Mouse (Mus musculus): ENCODE measurements at regions not wholly inside any gene's neighbourhood (a gene's known extent, or its start where the extent isn't known, plus 50 kb on each side); places are given as distances from the start of the nearest gene placed in this dataset.

DNA sequence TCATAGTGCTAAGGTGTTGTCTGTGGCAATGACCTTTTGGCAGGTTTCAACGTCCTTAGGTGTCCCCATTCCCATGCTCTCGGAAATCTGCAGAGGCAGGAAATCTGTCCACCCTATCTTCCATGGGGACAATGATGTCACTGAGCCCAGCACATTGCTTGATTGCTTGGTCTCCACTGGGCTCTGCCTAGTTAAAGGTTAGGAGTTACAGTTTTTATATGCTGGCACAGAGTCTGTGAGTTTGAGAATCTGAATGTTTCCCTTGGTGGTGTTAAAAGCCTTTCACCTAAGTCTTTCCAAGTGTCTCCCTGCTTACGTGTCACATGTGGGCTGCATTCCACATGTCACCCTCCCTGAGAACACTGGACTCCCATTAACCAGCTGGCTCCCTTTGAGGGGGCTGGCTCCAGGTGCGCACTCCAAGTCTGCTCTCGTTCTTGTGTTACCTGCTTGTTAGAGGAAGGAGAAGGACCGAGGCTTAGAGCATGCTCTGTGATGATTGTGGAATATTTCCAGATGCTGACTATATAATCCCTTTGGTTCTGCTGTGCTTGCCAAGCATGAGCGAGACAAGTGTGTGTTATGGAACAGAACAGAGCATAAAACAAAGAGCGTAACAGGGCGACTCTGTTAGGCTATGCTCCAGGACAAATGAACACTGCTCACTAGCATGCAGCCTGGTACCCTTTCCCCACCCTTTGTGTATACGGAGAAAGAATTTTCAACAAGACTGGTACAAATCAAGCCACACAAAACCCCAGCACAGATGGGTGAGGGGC lies 284.6 kb upstream of the Auts2 start:
- in situ Hi-C loops (cut with MboI, MseI): no loop called here

DNA sequence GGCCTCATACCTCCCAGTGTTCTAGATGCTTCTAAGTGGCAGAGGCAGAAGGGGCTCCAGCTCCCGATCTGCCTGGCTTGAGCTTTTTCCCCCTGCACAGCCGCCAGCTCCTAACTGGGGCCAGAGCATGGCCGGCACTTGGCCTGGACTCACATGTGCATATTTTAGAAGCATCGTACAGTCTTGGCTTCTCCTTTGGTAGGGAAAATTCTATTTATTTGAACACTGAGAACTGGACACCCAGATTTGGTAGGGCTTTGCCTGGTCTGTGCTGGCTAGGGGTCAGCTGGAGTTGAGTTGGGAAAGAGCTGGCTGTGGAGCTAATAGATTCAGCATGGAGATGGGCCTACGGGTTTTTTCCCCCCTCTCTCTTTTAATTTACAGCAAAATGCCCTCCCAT lies 282.9 kb upstream of the Auts2 start:
- in situ Hi-C loops (cut with MboI, MseI): no loop called here

DNA sequence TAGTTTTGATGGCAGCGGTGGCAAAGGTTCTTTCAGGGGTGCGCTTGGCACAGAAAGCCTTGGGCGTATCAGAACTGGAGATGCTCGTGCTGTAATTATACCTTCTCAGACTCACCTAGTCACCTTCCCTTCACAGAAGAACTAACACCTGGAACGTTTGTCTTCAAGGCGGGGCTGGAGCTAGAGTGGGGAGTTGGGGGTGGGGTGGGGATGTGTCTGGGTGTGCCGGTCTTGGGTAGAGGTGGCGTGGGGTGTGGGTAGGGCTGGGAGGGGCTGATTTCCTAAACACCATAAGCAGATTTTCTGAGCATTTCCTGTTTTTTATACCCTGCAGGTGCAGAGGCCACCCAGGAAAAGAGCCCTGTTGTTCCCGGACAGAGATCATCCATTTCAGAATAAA lies 274.5 kb upstream of the Auts2 start:
- in situ Hi-C loops (cut with MboI, MseI): no loop called here

DNA sequence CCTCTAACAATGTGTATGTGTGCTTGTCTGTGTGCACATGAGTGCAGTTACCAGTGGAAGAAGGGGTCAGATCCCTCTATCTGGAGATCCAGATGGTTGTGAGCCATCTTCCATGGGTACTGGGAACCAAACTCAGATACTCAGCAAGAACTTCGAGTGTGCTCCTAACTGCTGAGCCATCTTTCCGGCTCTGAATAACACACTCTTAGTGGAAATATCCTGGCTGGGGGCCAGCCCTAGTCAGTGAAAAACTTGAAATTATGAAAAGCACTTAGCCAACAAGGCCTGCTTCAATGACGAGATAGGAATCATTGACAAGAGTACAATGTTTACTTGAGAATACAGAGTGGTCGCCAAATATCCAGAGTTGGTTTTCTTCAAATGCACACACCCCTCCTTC lies 266.0 kb upstream of the Auts2 start:
- in situ Hi-C loops (cut with MboI, MseI): no loop called here

DNA sequence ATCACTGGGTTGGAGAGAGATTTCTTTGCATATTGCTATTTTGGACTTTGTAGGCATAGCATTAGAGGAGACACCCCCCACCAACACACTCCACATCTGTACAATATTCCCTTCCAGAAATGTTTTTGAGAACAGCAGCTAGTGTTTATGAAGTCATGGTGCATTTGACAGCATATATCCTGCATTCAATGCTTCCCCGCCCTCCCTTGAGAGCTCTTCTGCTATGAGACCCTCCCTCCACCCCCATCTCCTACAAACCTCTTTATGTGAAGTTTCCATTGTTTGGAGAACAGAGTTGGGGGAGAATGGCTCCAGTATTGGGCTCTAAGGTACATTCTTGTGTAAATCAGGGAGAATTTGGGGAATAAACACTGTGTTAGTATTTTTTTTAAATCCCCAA lies 252.9 kb upstream of the Auts2 start:
- in situ Hi-C loops (cut with MboI, MseI): no loop called here

DNA sequence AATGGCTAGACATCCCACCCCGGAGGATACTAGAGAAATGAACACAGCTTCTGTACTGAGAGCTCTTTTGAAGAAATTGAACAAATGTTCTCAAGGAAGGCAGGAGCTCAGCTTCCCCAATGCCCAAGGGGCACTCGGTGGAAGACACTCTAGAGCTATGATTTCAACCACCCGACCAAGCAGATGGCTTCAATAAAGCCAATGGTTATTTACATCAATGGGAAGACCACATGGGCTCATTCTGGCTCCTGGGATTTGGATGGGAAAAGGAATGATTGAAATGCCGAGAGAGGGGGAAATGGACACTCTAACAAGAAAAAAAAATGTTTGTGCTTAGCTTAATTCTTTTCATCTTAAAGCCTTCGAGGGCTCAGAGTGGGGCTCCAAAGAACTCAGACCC lies 249.3 kb upstream of the Auts2 start:
- in situ Hi-C loops (cut with MboI, MseI): no loop called here

DNA sequence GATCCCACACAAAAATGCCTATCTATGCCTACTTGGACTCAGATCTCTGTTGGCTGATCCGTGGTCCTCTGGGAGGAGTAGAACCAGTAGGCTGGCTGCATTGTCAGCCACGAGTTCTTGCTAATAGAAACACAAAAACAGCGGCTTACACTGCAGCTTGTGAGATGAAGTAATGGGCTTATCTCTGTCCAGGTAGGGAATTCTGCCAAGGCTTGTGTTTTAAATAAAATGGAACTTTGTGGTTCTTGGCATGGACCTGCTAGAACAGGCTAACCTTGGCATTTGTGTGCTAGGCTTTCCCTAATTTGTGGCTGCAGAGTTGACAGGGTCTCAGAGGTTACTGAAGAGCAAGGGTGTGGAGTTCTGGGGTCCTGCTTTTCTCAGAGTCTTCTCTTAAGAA lies 242.1 kb upstream of the Auts2 start:
- in situ Hi-C loops (cut with MboI, MseI): no loop called here

DNA sequence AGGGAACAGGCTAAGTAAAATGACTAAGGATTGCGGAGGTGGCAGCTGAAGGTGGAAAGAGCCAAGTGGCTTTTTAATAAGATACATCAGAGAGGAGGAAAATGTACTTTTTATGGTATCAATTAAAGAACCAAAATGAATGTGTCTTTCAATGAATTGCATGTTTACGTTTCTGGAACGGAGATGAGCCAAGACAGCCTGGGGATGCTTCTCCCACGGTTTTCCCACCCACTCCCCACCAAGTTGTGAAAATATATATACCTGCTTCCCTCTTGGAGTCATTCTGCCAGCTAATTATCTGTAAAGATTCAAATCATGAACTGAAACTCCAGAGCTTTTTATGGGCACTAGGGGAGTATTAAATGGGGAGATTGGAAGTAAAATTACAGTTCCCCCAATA lies 241.6 kb upstream of the Auts2 start:
- in situ Hi-C loops (cut with MboI, MseI): no loop called here

DNA sequence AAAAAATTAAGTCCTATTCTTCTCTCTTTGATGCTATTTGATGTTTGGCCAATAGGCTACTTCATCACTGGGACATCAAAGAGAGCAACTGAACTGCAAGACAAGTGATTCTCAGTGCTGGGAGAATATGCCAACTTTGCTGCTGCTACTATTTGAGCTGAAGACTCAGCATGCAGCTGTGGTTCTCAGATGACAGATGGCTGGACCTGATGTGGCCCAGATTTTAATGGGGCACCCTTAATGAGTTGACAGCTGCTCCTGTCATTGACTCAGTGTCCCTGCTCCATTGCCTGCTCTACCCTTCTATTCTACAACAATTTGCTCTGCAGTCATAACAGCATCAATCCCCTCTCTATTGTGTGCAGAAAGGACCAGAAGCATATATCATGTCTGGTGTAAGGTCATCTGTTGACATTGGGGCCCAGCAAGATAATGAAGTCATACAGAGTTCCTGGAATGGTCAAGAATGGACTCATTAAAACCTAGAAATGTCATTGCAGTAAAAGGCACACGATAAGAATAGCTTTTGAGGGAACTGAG lies 231.1 kb upstream of the Auts2 start:
- in situ Hi-C loops (cut with MboI, MseI): no loop called here

DNA sequence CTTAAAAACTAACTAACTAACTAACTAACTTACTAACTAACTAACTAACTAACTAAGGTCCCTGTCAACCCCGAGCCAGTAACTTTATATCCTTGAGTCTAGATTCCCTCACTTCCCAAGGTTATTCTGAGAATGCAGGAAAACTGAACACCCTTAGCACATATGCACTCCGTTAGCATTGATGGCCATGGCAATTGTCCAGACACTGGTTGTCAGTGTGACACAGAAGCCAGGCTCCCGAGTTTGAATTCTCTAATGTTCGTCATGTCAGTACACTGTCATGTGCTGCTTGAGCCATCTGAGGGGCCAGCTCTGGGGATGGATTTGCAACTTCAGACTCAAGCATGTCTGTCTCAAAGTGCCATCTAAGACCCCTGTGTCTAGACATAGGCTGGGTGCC lies 217.3 kb upstream of the Auts2 start:
- in situ Hi-C loops (cut with MboI, MseI): no loop called here

DNA sequence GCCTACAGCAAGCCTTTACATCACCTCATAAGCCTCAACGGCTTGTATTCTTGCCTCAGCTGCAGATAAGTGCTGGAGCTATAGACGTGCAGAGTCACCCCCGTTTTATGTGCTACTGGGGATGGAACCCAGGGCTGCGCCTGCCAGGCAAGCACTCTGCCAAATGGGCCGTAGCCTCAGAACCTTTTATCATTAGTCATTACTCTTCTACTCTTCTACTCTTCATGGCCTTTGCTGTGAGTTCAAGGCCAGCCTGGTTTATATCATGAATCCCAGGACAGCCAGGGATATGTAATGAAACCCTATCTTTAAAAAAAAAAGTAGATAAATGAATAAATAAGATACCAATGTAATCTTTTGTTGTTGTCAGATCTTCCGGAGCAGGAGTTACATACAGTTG lies 216.6 kb upstream of the Auts2 start:
- in situ Hi-C loops (cut with MboI, MseI): no loop called here

DNA sequence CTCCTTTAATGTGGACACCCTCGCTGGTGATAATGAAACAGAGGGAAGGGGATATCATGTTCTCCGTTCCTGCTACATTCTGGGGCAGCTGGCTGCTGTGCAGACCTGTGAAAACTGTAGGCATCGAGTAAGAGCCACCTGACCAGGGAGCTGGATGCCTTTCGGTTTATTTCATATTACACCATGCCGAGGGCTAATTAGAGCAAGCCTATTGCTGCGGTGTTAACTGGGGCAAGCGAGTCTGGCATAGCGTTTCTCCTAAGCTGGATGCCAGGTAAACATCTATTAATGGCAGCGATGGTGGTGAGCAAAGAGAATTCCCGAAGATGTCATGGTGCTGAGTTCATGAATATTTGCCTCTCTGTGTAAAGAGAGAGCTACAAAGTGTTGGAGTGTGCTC lies 215.8 kb upstream of the Auts2 start:
- in situ Hi-C loops (cut with MboI, MseI): no loop called here

DNA sequence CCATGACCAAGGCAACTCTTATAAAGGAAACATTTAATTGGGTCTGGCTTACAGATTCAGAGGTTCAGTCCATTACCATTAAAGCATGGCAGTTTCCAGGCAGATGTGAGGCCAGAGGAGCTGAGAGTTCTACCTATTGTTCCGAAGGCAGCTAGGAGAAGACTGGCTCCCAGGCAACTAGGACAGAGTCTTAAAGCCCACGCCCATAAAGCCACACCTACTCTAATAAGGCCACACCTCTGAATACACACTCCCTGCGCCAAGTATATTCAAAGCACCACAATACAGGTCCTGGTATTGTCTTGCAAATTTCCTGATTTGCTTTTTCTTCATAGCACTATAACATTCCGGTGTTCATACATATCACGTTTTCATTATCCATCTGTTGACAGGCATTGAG lies 194.8 kb upstream of the Auts2 start:
- in situ Hi-C loops (cut with MboI, MseI): no loop called here

DNA sequence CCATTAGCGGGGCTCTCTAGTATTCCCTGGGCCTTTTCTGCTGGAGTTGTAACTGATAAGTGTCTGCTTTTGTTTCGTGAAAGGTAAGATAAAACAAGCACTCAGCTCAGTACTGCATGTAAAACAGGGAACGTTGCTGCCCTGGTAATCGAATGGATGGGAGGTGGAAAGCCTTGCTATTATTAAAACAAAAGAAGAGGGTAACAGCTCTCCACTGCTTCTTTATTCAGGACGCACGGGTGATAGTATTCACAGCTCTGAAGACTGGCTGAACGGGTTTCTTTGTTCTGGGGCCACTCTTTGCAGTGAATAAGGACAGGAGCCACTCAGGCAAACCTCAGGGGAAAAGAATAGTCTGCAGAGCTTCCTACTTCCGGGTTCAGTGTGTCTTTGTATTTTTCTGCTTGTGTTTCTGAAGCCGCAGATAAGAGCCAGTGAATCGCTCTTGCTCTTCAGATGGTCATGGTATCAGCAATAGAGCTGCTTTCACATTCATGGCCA lies 185.6 kb upstream of the Auts2 start:
- in situ Hi-C loops (cut with MboI, MseI): no loop called here

DNA sequence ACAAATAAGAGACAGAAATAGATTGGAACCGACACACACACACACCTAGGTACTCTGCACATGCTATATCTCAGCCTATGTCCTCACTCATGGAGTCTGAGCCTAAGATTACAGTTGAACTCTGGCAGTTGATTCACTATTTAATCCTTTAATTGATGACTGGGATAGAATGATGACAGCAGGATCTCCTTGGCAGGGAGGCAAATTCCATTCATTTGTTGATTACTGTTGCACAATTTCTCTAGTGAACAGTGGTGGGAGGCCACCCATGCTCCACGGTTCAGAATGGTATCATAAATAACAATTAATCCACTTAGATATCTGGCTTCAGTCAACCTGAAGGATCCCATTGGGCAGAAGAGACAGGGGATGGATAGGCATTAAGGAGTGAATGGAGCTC lies 181.3 kb upstream of the Auts2 start:
- in situ Hi-C loops (cut with MboI, MseI): no loop called here

DNA sequence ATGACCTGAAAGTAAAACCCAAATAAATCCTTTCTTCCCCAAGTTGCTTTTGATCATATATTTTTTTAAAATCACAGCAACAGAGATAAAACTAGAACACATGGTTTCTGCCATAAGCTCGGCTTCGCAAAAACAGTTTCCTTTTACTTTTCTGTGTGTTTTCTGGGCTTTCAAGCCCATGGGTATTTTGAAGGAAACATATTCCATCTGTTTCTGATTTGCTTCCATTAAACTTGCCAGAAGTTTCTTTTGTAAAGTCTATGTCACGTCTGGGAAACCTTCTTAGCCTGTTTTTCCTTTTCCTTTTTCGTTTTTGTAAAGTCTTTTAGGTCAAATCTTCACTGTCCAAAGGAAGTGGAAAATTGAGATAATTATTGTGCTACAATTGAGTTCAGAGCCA lies 167.2 kb upstream of the Auts2 start:
- in situ Hi-C loops (cut with MboI, MseI): no loop called here

DNA sequence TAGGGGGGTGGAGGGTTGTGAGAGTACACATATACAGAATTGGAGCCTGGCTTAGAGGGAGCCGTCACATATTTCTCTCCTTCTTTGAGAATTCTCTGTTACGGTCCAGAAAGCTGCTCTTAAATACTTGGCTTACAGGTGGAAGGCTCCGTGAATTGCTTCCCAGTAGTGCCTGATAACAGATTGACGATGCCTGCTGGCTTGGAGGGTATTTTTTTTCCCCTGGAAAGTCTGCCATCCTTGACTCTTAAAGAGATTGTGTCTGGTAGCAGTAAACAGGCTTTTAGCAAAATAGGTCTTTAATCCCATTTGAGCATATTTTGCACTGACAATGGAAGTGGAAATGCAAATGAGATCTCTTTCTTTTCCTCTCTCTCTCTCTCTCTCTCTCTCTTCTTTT lies 164.4 kb upstream of the Auts2 start:
- in situ Hi-C loops (cut with MboI, MseI): no loop called here

DNA sequence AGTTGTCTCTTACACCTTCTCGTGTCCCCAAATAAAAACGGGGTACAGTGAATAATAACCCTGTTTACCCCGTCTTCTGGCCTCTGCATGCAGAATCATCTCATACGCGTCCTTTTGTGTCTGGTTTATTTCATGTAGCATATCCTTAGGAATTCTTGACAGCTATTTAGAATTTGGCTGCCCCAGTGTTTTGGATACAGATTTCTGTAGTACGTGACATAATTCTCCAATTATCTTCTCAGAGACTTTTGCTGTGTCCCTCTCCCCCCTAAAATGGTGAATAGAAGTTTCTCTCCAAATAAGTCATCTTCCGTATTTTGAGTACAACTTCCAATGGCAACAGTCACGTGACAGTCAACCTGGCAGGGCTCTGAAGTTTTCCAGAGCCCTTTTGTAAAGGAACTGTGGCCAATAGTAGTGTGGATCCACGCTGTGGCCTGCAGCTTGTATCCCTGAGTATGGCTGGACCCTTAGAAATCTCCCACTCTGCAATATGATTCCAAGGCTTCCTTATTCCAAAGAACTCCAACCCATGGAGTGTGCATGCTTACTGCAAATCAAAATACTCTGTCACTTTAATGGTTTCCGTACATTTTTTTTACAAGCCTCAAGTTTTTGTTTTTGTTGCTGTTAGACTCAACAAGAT lies 160.4 kb upstream of the Auts2 start:
- in situ Hi-C loops (cut with MboI, MseI): no loop called here

DNA sequence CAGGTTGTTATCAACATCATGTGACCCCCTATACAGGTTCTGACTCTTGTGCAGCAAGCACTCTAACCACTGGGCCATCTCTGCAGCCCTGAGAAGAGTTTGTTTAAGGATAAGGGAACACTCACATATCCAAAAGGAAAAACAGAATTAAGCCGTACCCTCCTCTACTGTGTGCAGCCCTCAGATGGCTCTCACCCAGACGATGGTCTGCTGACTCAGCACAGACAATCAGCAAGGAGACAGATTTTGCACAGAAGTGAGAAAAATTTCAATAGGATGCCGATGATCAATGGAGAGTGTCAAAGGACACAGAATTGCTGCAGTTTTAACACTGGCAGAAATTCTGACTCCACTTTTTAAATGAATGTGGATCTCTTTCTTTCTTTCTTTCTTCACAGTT lies 159.4 kb upstream of the Auts2 start:
- in situ Hi-C loops (cut with MboI, MseI): no loop called here

DNA sequence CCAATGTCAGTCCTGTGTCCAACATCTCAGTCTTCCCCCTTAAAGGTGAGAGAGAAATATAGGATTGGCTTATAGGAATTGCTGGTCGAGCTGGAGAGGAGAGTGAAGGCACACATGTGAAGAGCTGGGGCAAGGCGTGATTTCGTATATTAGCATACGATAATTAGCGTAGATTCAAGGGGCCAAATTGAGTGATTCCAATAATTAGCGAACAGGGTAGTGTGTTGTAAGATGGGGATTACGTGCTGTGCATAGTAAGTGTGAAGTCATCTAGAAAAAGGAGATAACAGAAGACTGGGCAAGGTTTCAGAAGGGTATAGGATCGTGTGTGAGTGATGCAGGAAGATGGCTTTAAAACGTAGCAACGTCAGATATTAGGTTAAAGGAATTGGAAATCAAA lies 147.6 kb upstream of the Auts2 start:
- in situ Hi-C loops (cut with MboI, MseI): no loop called here

DNA sequence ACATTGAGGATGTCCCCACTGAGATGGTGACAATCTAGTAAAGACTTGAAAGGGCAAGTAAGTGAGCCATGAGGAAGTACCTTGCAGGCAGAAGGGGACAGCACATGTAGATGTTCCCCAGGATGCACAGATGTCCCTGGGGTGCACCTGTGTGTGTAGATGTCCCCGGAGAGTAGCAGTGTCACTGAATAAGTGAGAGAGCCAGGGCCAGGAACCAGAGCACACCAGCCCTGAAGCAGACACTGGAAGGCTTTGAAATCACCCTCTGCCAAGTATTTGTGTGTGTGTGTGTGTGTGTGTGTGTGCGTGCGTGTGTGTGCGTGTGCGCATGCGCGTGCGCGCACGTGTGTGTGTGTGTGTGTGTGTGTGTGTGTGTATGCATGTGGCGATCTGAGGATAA lies 132.1 kb upstream of the Auts2 start:
- in situ Hi-C loops (cut with MboI, MseI): no loop called here

DNA sequence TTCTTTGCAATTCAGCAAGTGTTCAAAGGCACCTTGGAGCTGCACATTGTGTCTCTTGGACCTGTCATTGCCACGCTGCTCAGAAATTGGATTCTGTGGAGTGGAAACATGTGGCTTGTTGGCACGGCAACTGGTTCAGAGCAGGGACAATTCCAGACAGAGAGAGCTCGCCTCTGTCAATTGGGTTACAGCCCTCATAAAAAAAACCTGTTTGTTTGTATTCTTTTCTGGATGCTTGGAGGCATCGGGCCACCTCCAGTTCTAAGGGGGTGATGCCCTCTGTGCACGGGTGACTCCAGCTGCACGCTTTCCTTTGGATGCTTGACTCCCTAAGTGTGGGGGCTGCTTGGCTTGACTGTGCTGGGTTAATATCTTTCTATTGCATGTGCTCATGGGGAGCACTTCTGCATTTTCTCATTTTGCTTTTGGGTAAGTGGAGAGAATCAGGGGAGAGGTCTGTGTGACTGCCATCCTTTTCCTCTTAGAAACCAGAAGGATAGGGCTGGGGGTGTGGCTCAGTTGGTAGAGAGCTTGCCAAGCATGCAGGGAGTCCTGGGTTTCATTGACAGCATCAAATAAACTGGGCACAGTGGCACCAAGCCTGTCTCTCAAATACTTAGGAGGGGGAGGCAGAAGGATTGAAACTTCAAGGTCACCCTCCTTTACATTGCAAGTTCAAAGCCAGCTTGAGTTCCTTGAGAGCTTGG lies 130.6 kb upstream of the Auts2 start:
- in situ Hi-C loops (cut with MboI, MseI): no loop called here

DNA sequence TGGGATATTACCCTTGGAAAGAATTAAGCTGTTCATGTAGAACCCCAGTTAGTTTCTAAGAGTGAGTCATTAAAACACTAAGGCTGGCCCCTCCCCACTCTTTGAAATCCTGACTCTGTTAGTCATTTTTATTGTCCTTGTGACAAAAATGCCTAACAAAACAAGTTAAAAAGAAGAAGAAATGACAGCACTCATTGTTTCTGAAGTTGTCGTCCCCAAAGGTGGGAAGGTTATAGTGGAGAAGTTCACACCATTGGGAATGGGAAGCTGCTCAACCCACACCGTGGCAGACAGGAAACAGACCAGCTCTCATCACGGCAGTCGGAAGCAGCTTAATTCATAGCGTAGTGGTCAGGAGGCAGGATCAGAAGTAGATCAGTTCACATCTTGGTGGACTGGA lies 128.4 kb upstream of the Auts2 start:
- in situ Hi-C loops (cut with MboI, MseI): no loop called here
